Mouse (Mus musculus): ENCODE data around the gene Egfl7. TPM values are rescaled to one million over a fixed set of nuclear protein-coding genes. Genes with fewer than 3 reads are reported as not detected.

Gene Egfl7
- polyA plus RNA-seq, 1 experiment from 2014 or later: 341 TPM

DNA sequence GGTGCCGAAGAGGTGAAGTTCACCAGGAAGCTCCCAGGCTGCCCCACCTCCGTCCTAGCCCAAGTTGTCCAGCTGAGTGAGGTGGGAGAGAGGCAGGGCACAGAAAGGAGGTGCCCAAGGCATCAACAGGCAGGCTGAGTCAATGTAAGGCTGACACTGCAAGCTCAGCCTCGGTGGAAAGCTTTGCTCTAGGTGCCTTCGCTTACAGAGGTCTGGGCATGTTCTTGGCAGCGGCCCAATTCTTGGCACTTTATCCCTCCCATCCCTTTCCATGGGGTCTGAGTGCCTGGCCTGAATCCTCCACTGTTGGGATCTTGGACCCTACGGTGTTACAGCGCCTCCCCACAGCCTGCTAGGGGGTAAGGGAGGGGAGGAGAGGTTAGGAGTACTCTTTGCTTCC is 2.9 kb downstream of the Egfl7 start:
- peak overlapping the region; percentile 77 for H3K27ac ChIP-seq
- H3K4me3 ChIP-seq: peak overlapping the region; percentile 12; the same call in 1 of the 2 replicates
- H3K9ac ChIP-seq: no peak overlapping the region
- no peaks in the 10 kb centered on the region for H3K36me3 ChIP-seq
- 49% methylated on average over 7 of the region's 7 CpGs for WGBS
- peaks cover 41% of the 10 kb centered on the region for H3K4me1 ChIP-seq
- H3K4me2 ChIP-seq: peak overlapping the region; percentile 38
- H3K9me3 ChIP-seq: no peaks in the 10 kb centered on the region
- no peaks in the 10 kb centered on the region for H3K27me3 ChIP-seq
- no peak for ATAC-seq (ENCODE audit: borderline replicate concordance, extremely low read depth, low FRiP score, low TSS enrichment)

GRCm38 (mm10) chr2:26583640-26584039 is 3.8 kb downstream of the Egfl7 start:
- H3K36me3 ChIP-seq: no peaks in the 10 kb centered on the region
- H3K9me3 ChIP-seq: no peaks in the 10 kb centered on the region
- peak overlapping the region; percentile 69 for H3K9ac ChIP-seq
- WGBS: 28% methylated on average over 11 of the region's 11 CpGs
- H3K4me2 ChIP-seq: peak overlapping the region; percentile 38; the same call in 1 of the 2 replicates
- H3K27me3 ChIP-seq: no peaks in the 10 kb centered on the region
- peak overlapping the region; percentile 58 for H3K4me3 ChIP-seq
- peak overlapping the region; percentile 85 for H3K27ac ChIP-seq
- peaks cover 41% of the 10 kb centered on the region for H3K4me1 ChIP-seq
- peak; percentile 24 for ATAC-seq (ENCODE audit: borderline replicate concordance, extremely low read depth, low FRiP score, low TSS enrichment)

DNA sequence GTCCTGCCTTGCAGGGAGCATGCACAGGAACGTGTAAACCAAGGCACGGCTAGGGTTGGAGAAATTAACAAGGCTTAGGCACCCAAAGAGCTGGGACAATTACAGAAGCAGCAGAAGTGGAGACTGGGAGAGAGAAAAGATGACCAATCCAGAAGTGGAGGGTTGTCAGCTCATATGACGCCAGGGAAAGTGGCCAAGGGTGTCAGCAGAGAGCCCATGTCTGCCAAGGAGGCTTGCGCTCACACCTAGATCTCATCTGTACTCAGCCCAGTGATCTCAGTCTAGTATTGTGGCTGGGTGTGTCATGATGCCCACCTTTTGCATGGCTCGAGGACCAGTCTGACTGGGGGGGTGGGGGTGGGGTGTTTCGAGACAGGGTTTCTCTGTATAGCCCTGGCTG is 5.9 kb downstream of the Egfl7 start:
- Histone ChIP-seq H3K9me3 (no peaks in the 10 kb centered on the region), H3K9ac (peak overlapping the region; percentile 69), H3K36me3 (no peaks in the 10 kb centered on the region), H3K4me1 (peaks cover 25% of the 10 kb centered on the region), H3K27ac (peak overlapping the region; percentile 85), H3K4me2 (peak overlapping the region; percentile 76; the same call in 1 of the 2 replicates), H3K27me3 (no peaks in the 10 kb centered on the region), H3K4me3 (peak overlapping the region; percentile 58)
- ATAC-seq (ENCODE audit: borderline replicate concordance, extremely low read depth, low FRiP score, low TSS enrichment): no peak
- 37% methylated on average over 6 of the region's 6 CpGs for whole genome bisulfite sequencing

- peak within 1 kb of the TSS; percentile 58 for H3K4me3 ChIP-seq
- peak within 1 kb of the TSS; percentile 76 for H3K4me2 ChIP-seq
- H3K9ac ChIP-seq: peak within 1 kb of the TSS; percentile 69
- ATAC-seq (ENCODE audit: borderline replicate concordance, extremely low read depth, low FRiP score, low TSS enrichment): peak; percentile 70
- H3K27me3 ChIP-seq: no peaks in the 10 kb centered on the region
- no peaks in the 10 kb centered on the region; the same call in 1 of the 2 replicates for H3K36me3 ChIP-seq
- under 1% methylated on average over 55 of the region's 65 CpGs for whole genome bisulfite sequencing
- peaks cover 32% of the 10 kb centered on the region for H3K4me1 ChIP-seq
- H3K9me3 ChIP-seq: no peaks in the 10 kb centered on the region
- peak within 1 kb of the TSS; percentile 85 for H3K27ac ChIP-seq
These were observed 6.7 kb downstream of the Egfl7 start, which contains the start of gene Gm20532 for GRCm38 (mm10) chr2:26586294-26587043. Gene Gm20532, plus strand, starts transcription at chr2:26586639.

GRCm38 (mm10) chr2:26587044-26587405 is 7.2 kb downstream of the Egfl7 start:
- 5% methylated on average over 11 of the region's 11 CpGs for WGBS
- Histone ChIP-seq H3K4me1 (peaks cover 36% of the 10 kb centered on the region), H3K9ac (peak overlapping the region; percentile 69), H3K36me3 (no peaks in the 10 kb centered on the region; the same call in 1 of the 2 replicates), H3K4me3 (peak overlapping the region; percentile 58), H3K27ac (peak overlapping the region; percentile 85), H3K4me2 (peak overlapping the region; percentile 76), H3K9me3 (no peaks in the 10 kb centered on the region), H3K27me3 (no peaks in the 10 kb centered on the region)
- ATAC-seq (ENCODE audit: borderline replicate concordance, extremely low read depth, low FRiP score, low TSS enrichment): no peak; the same call in 1 of the 2 replicates

DNA sequence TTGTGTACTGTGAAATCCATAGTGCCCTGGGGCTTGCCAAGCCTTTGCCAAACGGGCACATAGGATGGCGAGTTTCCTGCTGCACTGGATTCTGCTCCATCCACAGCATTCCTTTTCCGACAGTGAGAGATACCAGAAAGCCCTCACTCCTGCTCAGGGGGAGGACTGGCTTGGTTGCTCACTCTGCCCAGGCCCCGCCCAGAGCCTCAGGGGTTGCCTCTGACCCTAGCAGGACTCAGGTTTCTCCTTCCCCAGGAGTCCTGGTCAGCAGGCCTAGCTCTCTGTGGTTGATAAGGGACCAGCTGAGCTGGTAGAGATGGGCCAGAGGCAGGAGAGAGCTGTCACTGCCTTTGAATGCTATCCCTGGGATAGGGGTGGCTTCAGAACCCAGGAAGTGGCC is 8.8 kb downstream of the Egfl7 start:
- WGBS: 31% methylated on average over 4 of the region's 4 CpGs
- peak overlapping the region; percentile 76 for H3K4me2 ChIP-seq
- H3K9me3 ChIP-seq: no peaks in the 10 kb centered on the region
- no peak for ATAC-seq (ENCODE audit: borderline replicate concordance, extremely low read depth, low FRiP score, low TSS enrichment)
- peak overlapping the region; percentile 85 for H3K27ac ChIP-seq
- H3K4me3 ChIP-seq: peak overlapping the region; percentile 58
- H3K36me3 ChIP-seq: peaks cover 13% of the 10 kb centered on the region; the same call in 1 of the 2 replicates
- peak overlapping the region; percentile 69 for H3K9ac ChIP-seq
- H3K27me3 ChIP-seq: no peaks in the 10 kb centered on the region
- H3K4me1 ChIP-seq: peaks cover 34% of the 10 kb centered on the region

- Histone ChIP-seq H3K4me2 (peak overlapping the region; percentile 76), H3K9ac (peak overlapping the region; percentile 69; the same call in 1 of the 2 replicates), H3K4me3 (peak overlapping the region; percentile 58), H3K27ac (peak overlapping the region; percentile 85; the same call in 1 of the 2 replicates), H3K4me1 (peaks cover 34% of the 10 kb centered on the region), H3K27me3 (no peaks in the 10 kb centered on the region), H3K9me3 (no peaks in the 10 kb centered on the region), H3K36me3 (peaks cover 18% of the 10 kb centered on the region; the same call in 1 of the 2 replicates)
- ATAC-seq (ENCODE audit: borderline replicate concordance, extremely low read depth, low FRiP score, low TSS enrichment): no peak
- 84% methylated on average over 10 of the region's 10 CpGs for WGBS
These were observed 9.5 kb downstream of the Egfl7 start for GRCm38 (mm10) chr2:26589284-26589683.

GRCm38 (mm10) chr2:26590282-26590681 is 10.5 kb downstream of the Egfl7 start:
- 83% methylated on average over 7 of the region's 7 CpGs for WGBS
- Histone ChIP-seq H3K9me3 (no peaks in the 10 kb centered on the region), H3K4me1 (peaks cover 34% of the 10 kb centered on the region), H3K27ac (peak overlapping the region; percentile 51), H3K27me3 (no peaks in the 10 kb centered on the region), H3K36me3 (peaks cover 24% of the 10 kb centered on the region; the same call in 1 of the 2 replicates), H3K4me3 (peak overlapping the region; percentile 58; the same call in 1 of the 2 replicates), H3K9ac (0 out of 2 replicates have a peak overlapping the region, but pooled peaks have one; percentile 69), H3K4me2 (peak overlapping the region; percentile 76)
- no peak for ATAC-seq (ENCODE audit: borderline replicate concordance, extremely low read depth, low FRiP score, low TSS enrichment)

GRCm38 (mm10) chr2:26590962-26591361 is 11.1 kb downstream of the Egfl7 start:
- Histone ChIP-seq H3K36me3 (peaks cover 24% of the 10 kb centered on the region; the same call in 1 of the 2 replicates), H3K27ac (peak overlapping the region; percentile 51), H3K9ac (no peak overlapping the region), H3K27me3 (no peaks in the 10 kb centered on the region), H3K4me2 (peak overlapping the region; percentile 76), H3K4me1 (peaks cover 34% of the 10 kb centered on the region), H3K9me3 (no peaks in the 10 kb centered on the region), H3K4me3 (peak overlapping the region; percentile 58; the same call in 1 of the 2 replicates)
- WGBS: 76% methylated on average over 7 of the region's 7 CpGs
- no peak for ATAC-seq (ENCODE audit: borderline replicate concordance, extremely low read depth, low FRiP score, low TSS enrichment)

- Histone ChIP-seq H3K9me3 (no peaks in the 10 kb centered on the region), H3K27me3 (no peaks in the 10 kb centered on the region), H3K4me1 (peaks cover 30% of the 10 kb centered on the region), H3K4me3 (no peak overlapping the region), H3K36me3 (peaks cover 24% of the 10 kb centered on the region; the same call in 1 of the 2 replicates), H3K9ac (no peak overlapping the region), H3K27ac (peak overlapping the region; percentile 51; the same call in 1 of the 2 replicates), H3K4me2 (peak overlapping the region; percentile 76)
- no peak for ATAC-seq (ENCODE audit: borderline replicate concordance, extremely low read depth, low FRiP score, low TSS enrichment)
- 69% methylated on average over 12 of the region's 12 CpGs for WGBS
These were observed 11.6 kb downstream of the Egfl7 start for GRCm38 (mm10) chr2:26591416-26591815.

GRCm38 (mm10) chr2:26593211-26594021 is 13.6 kb downstream of the Egfl7 start:
- H3K27me3 ChIP-seq: no peaks in the 10 kb centered on the region
- H3K4me1 ChIP-seq: peaks cover 14% of the 10 kb centered on the region; the same call in 1 of the 2 replicates
- peaks cover 24% of the 10 kb centered on the region; the same call in 1 of the 2 replicates for H3K36me3 ChIP-seq
- H3K27ac ChIP-seq: 0 out of 2 replicates have a peak overlapping the region, but pooled peaks have one; percentile 29
- H3K9ac ChIP-seq: no peak overlapping the region
- peak; percentile 19; the same call in 1 of the 2 replicates for ATAC-seq (ENCODE audit: borderline replicate concordance, extremely low read depth, low FRiP score, low TSS enrichment)
- H3K9me3 ChIP-seq: no peaks in the 10 kb centered on the region
- no peak overlapping the region for H3K4me2 ChIP-seq
- no peak overlapping the region for H3K4me3 ChIP-seq
- 64% methylated on average over 9 of the region's 9 CpGs for WGBS

Data from lung, embryonic 15.5 days (tissue).